In genomic region chr8:47351914-47352701, GRCm38 (mm10) we compare ENCODE assay signal across 8 mouse cellular contexts.
DNase-seq lines count a peak whose midpoint lies in the region; ATAC-seq and TF ChIP-seq lines count a peak whose summit lies in the region.

No protein-coding gene starts in this region.

- H3K27ac ChIP-seq in ES-Bruce4 (ENCODE audit: insufficient read depth, low read length) = peak overlapping the region; percentile 8; the same call in 1 of the 2 replicates
- peak overlapping the region; percentile 78 for H3K27ac ChIP-seq in embryonic facial prominence, embryonic 15.5 days (replicated peaks)
- H3K27ac ChIP-seq in heart, embryonic 15.5 days = peak overlapping the region; percentile 79
- H3K27ac ChIP-seq in limb, embryonic 10.5 days = peak overlapping the region; percentile 86
- H3K27ac ChIP-seq in neural tube, embryonic 15.5 days (replicated peaks) = no peak overlapping the region

- DNase-seq in limb, embryonic 10.5 days (ENCODE audit: low spot score) = peak; percentile 68
- DNase-seq in urinary bladder, postnatal 25 days (ENCODE audit: low spot score) = peak; percentile 73
- DNase-seq in layer of hippocampus, postnatal 25 days (ENCODE audit: extremely low spot score in 1 of 2, low spot score in 1 of 2) = no peak
- DNase-seq in right cerebral cortex, postnatal 25 days = no peak

- peak overlapping the region; percentile 35 for H3K4me2 ChIP-seq in embryonic facial prominence, embryonic 15.5 days (replicated peaks)
- peak overlapping the region; percentile 55 for H3K4me2 ChIP-seq in heart, embryonic 15.5 days
- no peak overlapping the region for H3K4me2 ChIP-seq in neural tube, embryonic 15.5 days

- no peak overlapping the region for H3K4me3 ChIP-seq in ES-Bruce4 (ENCODE audit: low read depth, low read length)
- H3K4me3 ChIP-seq in embryonic facial prominence, embryonic 15.5 days (replicated peaks) = peak overlapping the region; percentile 21
- peak overlapping the region; percentile 38 for H3K4me3 ChIP-seq in heart, embryonic 15.5 days
- H3K4me3 ChIP-seq in limb, embryonic 10.5 days = 0 out of 2 replicates have a peak overlapping the region, but pooled peaks have one; percentile 12
- no peak overlapping the region for H3K4me3 ChIP-seq in neural tube, embryonic 15.5 days (replicated peaks)

- H3K9me3 ChIP-seq in ES-Bruce4 (replicated peaks; ENCODE audit: control insufficient read depth, insufficient read depth, low read length, poor library complexity, severe bottlenecking) = no peaks in the 10 kb centered on the region; the same call in 1 of the 2 replicates
- H3K9me3 ChIP-seq in embryonic facial prominence, embryonic 15.5 days (replicated peaks) = no peaks in the 10 kb centered on the region
- H3K9me3 ChIP-seq in heart, embryonic 15.5 days (replicated peaks) = no peaks in the 10 kb centered on the region
- H3K9me3 ChIP-seq in limb, embryonic 10.5 days (replicated peaks) = no peaks in the 10 kb centered on the region
- no peaks in the 10 kb centered on the region for H3K9me3 ChIP-seq in neural tube, embryonic 15.5 days (replicated peaks)

- peak overlapping the region; percentile 43; the same call in 1 of the 2 replicates for H3K9ac ChIP-seq in ES-Bruce4 (ENCODE audit: low read depth, poor library complexity, severe bottlenecking)
- no peak overlapping the region for H3K9ac ChIP-seq in embryonic facial prominence, embryonic 15.5 days
- peak overlapping the region; percentile 26; the same call in 1 of the 2 replicates for H3K9ac ChIP-seq in heart, embryonic 15.5 days
- H3K9ac ChIP-seq in neural tube, embryonic 15.5 days (replicated peaks) = no peak overlapping the region

- WGBS in embryonic facial prominence, embryonic 15.5 days = 15% methylated on average over 21 of the region's 21 CpGs
- 16% methylated on average over 21 of the region's 21 CpGs for WGBS in heart, embryonic 15.5 days
- 17% methylated on average over 21 of the region's 21 CpGs for WGBS in limb, embryonic 10.5 days
- WGBS in neural tube, embryonic 15.5 days = 39% methylated on average over 21 of the region's 21 CpGs

- no peaks in the 10 kb centered on the region for H3K27me3 ChIP-seq in ES-Bruce4 (ENCODE audit: control insufficient read depth, insufficient read depth, low read length, poor library complexity, severe bottlenecking)
- H3K27me3 ChIP-seq in embryonic facial prominence, embryonic 15.5 days = no peaks in the 10 kb centered on the region
- H3K27me3 ChIP-seq in heart, embryonic 15.5 days = peaks cover 8% of the 10 kb centered on the region; the same call in 1 of the 2 replicates
- peaks cover 8% of the 10 kb centered on the region; the same call in 1 of the 2 replicates for H3K27me3 ChIP-seq in limb, embryonic 10.5 days (ENCODE audit: low read depth, poor library complexity, severe bottlenecking)
- no peaks in the 10 kb centered on the region for H3K27me3 ChIP-seq in neural tube, embryonic 15.5 days (replicated peaks)

- TF ChIP-seq CTCF in ES-Bruce4 (IDR thresholded peaks at IDR 0.05; ENCODE audit: low read depth, low read length) = no peak

- no peaks in the 10 kb centered on the region for H3K4me1 ChIP-seq in ES-Bruce4 (ENCODE audit: control insufficient read depth, insufficient read depth, low read length)
- peaks cover 48% of the 10 kb centered on the region for H3K4me1 ChIP-seq in embryonic facial prominence, embryonic 15.5 days
- peaks cover 35% of the 10 kb centered on the region for H3K4me1 ChIP-seq in heart, embryonic 15.5 days (replicated peaks)
- H3K4me1 ChIP-seq in limb, embryonic 10.5 days = peaks cover 74% of the 10 kb centered on the region
- H3K4me1 ChIP-seq in neural tube, embryonic 15.5 days = peaks cover 11% of the 10 kb centered on the region; the same call in 1 of the 2 replicates

- H3K36me3 ChIP-seq in ES-Bruce4 (ENCODE audit: control insufficient read depth, insufficient read depth, low read length, poor library complexity, severe bottlenecking) = no peaks in the 10 kb centered on the region
- H3K36me3 ChIP-seq in embryonic facial prominence, embryonic 15.5 days = no peaks in the 10 kb centered on the region
- no peaks in the 10 kb centered on the region for H3K36me3 ChIP-seq in heart, embryonic 15.5 days
- H3K36me3 ChIP-seq in limb, embryonic 10.5 days = no peaks in the 10 kb centered on the region
- no peaks in the 10 kb centered on the region for H3K36me3 ChIP-seq in neural tube, embryonic 15.5 days

- no peak for ATAC-seq in embryonic facial prominence, embryonic 15.5 days (ENCODE audit: insufficient number of reproducible peaks, low FRiP score, low TSS enrichment, low read depth)
- peak; percentile 86 for ATAC-seq in heart, embryonic 15.5 days (replicated peaks; ENCODE audit: insufficient number of reproducible peaks, insufficient read depth, low FRiP score, low read depth)
- ATAC-seq in neural tube, embryonic 15.5 days (ENCODE audit: low FRiP score) = no peak

- TF ChIP-seq POLR2A in ES-Bruce4 (IDR thresholded peaks at IDR 0.05; ENCODE audit: insufficient read depth, low read length) = no peak

- TF ChIP-seq EP300 in ES-Bruce4 (IDR thresholded peaks at IDR 0.05; ENCODE audit: insufficient read depth, low read depth, low read length) = no peak

Comparison
In these comparisons a context has a peak if more than half of its experiments do, and no peak if none do; other contexts are left out.
1. H3K4me3 ChIP-seq: peak in embryonic facial prominence, embryonic 15.5 days (single experiment), heart, embryonic 15.5 days (single experiment) and limb, embryonic 10.5 days (single experiment); none in ES-Bruce4 (single experiment) and neural tube, embryonic 15.5 days (single experiment).
2. H3K9ac ChIP-seq: peak in ES-Bruce4 (single experiment) and heart, embryonic 15.5 days (single experiment); none in embryonic facial prominence, embryonic 15.5 days (single experiment) and neural tube, embryonic 15.5 days (single experiment).
3. DNase-seq: peak in limb, embryonic 10.5 days (single experiment) and urinary bladder, postnatal 25 days (single experiment); none in layer of hippocampus, postnatal 25 days (0 of 2) and right cerebral cortex, postnatal 25 days (single experiment).